Mouse (Mus musculus) embryo, embryonic 10 days (tissue): Measurements from ENCODE around the gene Tctn1.

Experiments
- DNase-seq: peaks from one replicate; pipeline ENCODE4 v3.0.0-alpha.2; 2015; ENCODE audit warnings: low spot score

The Tctn1 gene

DNA sequence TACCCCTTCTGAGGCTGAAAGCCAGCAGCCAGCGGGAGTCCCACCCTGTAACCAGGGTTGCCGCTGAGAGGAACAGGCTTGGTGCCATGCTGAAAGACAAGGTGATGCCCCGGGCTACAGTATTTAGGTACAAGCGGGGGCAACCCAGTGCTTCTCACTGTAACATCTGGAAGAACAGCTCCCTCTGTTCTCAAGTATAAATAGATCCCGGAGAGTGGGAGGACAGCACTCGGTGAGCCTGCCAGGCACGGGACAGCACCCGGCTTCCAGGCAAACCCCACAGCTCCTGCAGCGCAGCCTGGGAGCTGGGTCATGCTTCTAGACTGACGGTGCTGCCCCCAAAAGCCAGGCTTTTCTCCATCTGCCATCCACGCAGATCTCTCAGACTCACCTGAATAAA, 16.7 kb downstream of the Tctn1 start:
- no peak for DNase-seq

DNA sequence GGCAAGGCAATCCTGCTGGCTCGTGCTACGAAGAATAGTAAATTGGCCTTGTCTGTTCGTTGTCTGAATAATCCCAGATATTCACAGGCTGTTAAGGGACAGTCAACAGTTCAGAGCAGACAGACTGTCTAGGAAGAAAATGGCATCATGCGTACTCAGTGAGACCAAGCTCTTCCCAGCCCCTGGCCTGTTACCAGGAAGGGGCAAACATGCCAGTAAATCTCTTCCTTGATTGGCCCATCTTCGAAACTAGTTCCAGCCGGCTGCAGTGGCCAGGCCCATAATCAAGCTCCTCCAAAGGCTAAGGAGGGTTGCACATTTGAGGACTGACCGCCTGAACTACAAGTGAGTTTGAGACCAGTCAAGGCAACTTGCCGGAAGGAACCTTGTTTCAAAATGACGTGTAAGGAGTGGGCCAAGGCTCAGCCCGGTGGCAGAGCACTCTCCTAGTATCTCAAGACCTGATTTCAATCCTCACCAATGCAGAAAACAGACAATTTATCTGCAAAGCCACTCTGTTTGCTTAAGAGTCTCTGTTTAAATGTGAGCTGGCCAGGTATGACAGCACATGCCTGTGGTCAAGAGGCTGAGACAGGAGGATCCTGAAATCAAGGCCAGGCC, 17.6 kb downstream of the Tctn1 start:
- DNase-seq, result no peak

DNA sequence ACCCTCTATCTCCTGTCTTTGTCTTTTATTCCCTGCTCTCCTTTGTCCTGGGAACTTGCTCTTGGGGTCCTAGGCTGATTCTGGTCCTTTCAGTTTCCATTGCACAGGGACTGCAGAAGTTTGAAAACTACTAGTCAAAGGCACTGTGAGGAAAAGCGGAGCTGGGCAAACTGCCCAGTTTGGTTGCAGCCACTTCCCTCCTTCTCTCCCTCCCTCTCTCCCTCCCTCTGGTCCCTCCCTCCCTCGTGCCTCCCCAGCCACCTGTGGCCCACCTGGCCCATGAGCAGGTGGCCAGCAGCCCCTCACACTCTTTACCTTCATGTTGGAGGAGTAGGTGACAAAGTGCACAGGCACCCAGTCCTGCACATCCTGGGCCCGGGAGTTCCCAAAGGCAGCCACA, 19.1 kb downstream of the Tctn1 start:
- no peak for DNase-seq

DNA sequence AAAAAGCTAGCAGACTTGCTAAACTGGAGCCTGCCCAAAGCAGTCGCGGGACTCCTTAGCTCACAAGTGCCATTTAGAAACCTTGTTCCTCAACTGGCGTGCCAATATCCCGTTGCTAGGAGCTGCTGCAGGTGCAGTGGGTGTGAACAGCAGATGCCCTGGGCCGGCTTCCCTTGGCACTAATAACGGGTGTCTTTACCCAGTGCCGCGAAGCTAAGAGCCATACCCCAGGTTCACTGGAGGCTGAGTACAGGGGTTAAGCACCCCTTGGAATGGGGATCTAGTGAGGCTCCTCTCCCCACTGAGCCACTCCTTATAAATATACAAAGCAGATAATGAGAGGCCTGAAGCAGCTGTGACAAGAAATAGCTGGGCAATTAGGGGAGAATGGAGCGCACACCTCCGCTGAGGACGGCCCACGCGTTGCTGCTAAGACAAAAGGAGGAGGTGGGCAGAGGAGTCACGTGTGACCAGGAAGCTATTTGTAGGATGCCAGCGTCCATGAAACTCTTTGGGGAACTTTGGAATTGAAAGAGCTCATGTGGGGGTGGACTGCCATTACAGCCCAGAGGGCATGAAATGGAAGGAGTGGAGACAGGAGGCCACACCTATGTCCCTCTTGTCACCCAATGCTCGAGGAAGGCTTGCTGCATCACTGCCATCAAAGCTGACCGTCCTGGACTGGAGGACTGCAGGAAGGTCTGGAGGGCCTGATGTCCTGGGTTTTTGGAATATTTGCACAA, 20.3 kb downstream of the Tctn1 start:
- no peak for DNase-seq

DNA sequence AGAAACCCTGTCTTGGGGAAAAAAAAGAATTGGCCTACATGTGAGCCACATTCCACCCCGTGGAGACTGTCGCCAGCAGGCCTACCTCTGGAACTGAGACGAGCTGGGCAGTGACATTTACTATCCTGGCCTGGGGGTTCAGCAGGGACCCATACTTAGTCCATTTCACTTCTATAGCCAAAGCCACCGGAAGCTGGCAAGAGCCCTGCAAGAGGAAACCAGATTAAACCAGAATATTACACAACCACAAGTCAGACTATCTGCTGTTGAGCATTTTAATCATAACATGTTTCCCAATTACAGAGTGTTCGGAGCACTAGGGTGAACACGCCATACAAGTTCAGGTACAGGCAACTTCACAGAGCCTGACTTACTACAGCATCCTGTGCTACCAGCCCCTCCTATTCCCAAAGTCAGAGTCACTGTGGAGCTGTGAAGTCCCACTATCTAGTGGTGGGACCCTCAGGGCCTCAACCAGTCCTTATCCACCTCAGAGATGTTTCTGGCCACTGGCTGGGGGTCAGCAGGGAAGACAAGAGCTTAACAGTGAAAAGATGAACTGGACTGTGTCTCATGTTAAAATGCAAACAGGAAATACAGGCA, 21.6 kb downstream of the Tctn1 start:
- no peak for DNase-seq

DNA sequence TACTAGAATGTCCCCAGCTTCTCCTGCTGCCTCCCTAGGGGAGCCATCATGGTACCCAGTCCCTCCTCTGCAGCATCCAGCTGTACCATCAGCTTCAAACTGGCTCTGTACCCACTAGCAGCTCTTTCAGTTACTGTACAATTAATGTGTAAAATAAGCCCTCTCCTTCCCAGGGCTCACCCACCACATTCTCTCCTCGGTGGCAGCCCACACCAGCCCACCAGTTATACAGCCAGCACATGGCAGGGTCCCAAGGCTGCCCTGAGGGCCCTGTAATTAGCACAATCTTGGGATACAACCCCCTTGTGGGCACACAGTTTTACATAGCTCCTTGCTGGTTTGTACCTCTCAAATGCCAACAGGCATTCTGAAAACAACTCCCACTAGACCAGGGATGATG, 23.3 kb downstream of the Tctn1 start:
- DNase-seq, result no peak

DNA sequence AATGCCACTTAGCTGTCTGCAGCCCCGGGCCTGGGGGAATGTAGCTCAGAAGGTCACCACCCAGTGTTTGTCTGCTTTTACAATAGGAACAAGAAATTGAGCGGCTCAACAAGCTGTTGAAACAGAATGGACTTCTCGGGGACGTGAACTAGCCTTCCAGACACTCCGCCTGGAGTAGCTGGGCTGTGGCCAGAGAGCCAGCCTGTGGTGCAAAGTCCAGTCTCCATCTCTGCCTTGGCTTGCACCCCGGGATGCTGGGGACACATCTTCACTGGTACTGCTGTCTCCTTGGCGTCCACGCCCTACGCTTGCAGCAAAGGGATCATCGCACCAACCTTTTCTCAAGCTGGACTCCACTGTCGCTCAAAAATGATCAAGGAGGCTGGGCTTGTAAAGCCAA, 23.7 kb downstream of the Tctn1 start:
- no peak for DNase-seq

DNA sequence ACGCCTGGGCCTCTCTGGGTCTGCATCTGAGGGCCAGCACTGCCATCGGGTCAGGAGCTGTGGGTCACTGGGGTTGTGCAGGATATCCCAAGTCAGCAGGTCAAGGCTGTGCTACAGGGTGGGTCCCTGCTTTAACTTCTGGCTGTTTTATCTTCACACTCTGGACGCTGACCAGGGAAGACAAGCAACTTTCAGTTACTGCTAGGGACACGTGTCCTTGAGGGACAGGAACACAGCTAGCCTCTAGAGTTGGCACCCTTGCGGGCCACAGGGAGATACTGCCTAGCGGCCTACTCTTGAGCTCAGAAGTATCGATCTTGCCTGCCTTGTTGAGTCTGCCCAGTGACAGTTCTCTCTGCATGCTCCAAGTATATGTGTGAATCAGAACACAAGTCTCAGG, 24.6 kb downstream of the Tctn1 start:
- DNase-seq, result no peak

DNA sequence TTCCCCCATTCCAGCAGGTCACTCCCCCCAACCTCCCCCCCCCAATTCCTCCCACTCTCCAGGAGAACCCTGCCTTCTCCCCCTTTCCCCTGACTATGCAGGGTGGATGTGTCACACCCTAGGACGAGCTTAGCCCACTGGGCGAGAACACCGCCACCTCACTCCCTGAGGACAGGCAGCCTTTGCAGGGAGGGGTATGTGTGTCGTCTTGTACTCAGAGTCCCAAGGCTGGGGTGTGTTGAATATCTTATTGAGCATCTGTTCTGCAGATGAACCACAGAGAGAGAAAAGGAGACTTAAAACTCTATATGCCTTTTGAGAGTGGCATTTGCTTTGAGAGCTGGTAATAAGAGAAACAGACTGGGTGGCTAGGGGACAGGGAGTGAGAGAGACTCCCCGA, 27.1 kb downstream of the Tctn1 start:
- no peak for DNase-seq

DNA sequence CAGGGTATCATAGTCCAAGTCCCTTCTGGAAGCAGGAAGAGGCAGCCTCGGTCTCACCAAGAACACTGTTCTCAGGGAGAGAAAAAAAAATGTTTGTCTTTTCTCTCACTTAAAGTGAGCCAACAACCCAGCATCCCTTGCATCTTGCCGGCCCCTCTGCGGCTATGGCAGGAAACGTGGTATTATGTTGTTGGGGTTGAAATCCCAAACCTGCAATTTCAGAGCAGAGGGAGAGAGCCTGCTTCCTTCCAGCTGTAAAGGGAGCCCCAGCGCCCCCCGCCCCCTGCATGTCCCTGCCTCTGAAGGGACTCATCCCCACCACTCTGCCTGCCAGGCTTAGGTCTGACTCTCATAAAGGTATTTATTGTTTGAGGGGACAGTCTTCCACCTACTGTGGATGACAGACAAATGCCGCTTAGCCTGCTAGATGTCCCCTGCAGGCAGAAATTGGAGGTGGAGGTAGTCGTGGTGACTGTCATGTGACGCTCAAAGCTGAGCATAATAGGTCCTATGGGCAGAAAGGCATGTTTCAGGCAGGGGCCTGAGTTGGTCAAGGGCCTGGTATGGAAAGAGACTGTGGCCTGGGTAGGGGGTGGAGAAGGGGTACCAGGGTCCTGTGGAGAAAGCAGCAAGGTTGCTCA, 28.9 kb downstream of the Tctn1 start:
- DNase-seq, result no peak

DNA sequence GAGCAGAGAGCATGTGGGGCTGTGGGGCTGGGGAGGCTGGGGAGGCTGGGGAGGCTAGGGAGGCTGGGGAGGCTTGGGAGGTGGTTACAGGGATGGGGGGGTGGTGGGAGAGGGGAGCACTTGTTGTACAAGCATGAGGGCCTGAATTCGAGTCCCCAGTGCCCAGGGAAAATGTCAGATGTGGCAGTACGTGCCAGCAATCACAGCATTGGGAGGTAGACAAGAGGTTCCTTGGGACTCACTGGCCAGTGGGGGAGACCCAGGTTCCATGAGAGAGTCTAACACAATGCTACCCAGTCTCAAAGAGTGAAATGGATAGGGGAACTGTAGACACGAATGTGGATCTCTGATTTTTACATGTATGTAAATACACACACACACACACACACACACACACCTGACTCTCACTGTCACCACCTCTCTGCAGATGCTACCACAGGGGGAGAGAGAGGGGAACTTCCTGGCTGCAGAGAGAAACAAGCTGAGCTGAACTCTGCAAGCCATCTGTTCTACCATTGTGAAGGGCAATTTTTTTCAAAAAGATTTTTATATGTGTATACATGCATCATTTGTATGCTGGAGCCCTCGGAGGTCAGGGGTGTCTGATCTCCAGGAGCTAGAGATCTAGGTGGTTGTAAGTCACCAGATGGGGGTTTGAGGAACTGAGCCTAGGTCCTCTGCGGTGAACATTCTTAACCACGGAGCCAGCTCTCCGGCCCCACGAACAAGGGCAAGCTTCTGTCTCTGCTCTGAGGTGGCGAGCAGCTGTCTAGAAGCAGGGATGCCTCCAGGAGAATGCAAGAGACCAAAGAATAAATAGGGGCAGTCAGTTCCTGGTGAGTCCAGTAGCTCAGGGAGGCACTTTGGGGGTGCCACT, 29.7 kb downstream of the Tctn1 start:
- no peak for DNase-seq

DNA sequence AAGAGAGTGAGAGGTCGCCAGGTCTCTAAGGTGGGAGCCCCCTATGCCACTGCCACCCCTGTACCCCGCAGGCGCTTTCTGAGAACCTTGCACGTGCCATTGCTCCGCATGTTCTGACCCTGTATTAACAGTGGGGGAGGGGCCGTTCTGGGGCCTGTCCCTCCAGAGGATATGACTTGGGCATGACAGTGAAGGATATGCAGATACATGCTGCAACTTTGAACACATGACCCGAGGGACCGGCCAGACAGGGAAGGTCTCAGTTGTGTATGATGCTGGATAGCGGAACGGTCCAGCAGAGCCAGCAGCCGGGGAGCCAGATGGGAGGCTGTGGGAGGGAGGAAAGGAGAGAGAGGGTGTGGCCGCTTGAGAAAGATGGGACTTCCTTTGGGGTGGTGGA, 30.6 kb downstream of the Tctn1 start:
- no peak for DNase-seq

DNA sequence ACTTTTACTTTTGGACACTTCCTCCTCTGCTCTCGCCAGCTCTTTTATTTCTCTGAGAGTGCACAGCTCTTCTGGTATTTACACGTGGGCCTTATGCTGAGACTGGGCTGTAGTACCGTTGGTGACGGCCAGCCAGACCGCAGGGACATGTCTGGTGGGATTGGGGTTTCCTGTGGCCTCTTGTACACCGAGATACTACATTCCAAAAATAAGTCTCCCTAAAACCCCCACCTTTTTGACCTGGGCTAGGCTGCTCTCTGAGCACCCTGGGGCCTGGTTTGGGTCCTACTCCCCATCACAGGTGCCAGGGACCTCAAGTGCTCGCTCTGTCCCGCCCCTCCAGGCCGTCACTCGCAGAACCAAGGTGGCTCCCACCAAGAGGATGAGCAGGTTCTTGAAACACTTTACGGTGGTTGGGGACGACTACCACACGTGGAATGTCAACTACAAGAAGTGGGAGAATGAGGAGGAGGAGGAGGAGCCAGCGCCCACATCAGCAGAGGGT, 31.1 kb downstream of the Tctn1 start:
- DNase-seq, result no peak

DNA sequence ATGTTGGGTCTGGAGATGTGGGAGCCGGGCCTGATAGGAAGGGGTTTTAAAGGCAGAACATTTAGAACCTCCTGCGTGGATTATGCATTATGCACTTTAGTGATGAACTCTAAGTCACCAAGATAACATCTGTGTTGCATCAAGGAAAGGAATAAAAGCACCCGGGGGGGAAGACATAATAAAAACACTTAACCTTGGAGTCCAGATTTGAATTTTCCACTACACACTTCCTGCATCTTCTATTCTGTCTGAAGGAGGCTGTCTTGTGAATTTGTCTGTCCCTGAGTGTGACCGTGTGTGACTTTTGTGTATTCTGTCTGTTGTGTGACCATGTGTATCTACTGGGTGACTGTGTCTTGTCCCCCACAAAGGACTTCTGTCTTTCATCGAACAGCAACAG, 32.3 kb downstream of the Tctn1 start:
- DNase-seq, result no peak

DNA sequence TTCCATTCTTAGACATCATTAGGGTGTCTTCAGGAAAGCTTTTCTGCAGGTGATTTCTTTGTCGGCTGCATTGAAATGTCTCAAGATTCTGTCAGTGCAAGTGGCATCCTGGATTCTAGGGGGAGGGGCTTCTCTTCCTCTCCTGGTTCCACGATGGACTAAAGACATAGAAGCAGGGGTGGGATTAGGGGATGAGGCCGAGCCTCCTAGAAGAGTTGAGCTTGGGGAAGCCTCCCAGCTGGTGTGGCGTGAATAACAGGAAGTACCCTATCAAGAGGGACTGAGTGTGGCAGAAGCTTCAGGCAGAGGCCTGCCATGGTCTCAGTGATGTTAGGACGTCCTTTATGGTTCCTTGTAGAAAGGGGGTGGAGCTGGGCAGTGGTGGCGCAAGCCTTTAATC, 32.8 kb downstream of the Tctn1 start:
- DNase-seq, result no peak

DNA sequence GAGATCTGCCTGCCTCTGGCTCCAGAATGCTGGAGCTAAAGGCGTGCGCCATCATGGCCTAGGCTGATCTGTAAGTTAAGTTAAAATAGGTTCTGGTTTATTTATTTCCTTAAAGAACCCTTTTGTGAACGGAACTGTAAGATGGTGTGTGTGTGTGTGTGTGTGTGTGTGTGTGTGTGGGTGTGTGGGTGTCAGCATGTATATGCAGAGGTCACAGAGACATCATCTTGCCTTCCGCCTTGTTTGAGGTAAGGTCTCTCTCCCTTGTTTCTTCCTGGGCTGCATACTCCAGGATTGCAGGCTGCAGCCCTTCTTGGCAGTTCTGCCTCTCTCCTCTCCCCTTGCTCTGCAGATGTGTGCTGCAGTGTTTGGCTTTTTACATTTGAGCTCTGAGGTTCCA, 33.4 kb downstream of the Tctn1 start:
- no peak for DNase-seq

DNA sequence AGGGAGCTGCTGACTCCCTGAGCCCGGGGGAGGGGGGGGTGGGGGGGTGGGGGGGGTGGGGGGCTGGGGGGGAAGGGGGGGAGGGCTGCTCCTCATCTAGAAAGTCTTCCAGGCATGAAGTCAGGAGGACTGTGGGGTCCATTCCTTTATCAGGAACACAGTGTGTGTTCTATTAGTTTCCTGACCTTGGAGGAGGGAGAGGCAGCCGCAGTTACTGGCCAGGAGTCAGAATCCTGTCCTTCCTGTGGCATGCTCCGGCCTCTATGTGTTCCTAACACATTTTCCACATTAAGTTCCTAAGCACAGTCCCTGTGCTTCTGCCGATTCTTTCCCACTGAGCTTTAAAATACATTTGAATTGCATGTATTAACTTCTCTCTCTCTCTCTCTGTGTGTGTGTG, 35.5 kb downstream of the Tctn1 start:
- no peak for DNase-seq

DNA sequence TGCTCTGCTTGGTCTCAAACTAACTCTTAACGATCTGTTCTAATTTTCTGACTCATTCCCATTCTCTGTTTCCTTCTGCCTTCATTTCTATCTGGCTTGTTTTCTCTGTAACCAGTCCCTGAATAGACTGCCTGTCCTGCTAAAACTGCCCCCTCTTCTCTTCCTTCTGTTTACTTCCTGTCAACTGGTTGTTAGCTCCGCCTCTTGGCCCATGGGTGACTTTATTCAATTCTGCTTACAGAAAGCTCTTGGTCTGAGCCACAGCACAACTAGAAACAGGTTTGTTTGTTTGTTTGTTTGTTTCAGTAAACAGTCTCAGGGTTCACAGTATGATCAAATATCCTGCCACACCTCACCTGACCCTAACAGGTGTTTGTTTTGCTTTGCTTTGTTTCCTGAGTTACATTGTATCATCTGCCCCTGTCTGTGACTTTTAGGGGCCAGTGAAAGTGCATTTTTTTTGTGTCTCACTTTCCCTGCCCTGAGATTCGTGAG, 35.9 kb downstream of the Tctn1 start:
- no peak for DNase-seq

DNA sequence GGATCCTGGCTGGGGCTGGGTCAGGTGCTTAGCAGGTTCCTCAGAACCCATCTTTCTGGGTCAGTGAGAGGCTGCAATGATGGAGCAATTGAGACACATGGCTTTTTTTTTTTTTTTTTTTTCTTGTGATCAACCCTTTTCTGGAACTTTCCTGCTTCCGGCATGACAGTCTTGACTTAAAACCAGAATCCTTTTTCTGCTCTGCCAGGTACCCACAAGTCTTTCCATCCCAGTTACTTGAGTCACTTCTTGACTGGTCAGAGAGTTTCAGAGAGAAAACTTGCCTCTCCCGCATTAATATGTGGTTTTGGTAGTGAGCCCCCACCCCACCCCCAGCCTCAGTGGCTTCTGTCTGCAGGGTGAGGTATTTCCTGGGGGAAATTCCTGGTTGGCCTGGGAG, 40.0 kb downstream of the Tctn1 start:
- no peak for DNase-seq

DNA sequence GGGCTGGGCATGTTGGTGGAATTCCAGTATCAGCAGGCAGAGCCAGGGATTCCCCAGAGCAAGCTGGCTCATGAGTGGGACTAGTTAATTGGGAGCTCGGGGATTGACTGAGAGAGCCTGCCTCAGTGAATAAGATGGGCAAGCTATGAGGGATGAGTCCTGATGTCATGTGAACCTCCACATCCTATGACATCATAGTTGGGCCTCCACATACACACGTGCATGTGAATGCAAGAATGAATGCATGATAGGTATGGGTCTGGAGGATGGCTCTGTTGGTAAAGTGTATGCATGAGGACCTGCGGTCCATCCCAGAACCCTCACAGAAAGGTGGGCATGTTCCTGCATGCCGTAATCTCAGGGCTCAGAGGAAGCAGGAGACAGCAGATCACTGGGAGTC, 43.2 kb downstream of the Tctn1 start:
- DNase-seq, result no peak

DNA sequence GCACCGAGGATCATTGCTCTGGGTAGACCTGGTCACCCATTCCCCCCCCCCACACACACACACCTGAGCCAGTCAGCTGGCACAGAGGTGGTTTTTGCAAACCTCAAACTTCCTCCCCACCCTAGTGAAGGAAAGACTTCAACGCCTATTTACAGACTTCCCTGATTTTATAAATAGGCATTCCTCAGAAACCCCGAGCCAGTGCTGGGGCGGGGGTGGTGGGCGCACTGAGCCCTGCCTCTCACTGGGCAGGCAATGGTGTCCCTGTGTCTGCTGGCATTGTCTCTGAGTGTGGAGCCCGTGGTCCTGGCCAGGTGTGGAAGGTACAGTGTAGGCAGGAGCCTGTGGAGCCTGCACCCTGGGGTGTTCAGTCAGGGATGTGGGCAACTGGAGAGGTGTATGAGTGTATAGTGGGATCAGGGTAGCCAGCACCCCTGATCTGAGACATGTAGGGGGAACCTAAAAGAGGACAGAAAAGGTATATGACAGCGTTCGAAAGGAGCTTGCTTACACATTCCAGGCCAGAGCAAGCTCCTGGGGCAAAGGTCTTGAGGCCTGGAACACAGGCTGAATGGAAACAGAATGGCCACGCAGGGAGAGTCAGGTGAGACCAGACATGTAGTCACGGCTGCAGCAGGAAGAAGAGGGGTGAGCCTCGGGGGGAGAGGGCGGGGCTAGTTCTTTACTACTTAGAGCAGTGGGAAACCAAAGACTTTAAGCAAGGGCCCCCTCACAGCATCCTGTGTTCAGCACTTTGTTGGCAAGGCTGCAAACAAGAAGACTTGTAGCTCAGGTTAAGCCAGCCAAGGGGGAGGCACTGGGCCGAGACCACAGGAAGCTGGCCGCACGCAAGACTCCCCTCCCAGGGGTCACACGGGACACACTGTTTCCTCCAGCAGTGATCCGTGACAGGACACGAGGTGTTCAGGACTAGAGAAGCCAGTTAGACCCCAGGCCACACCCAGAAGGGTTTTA, 44.3 kb downstream of the Tctn1 start:
- peak; percentile 14 for DNase-seq
